Mouse (Mus musculus) embryonic facial prominence, embryonic 10.5 days (tissue): ENCODE data around the gene Nelfcd. TPM values are rescaled to one million over a fixed set of nuclear protein-coding genes. Genes with fewer than 3 reads are reported as not detected.

Source experiments
- DNase-seq: peaks from one replicate; pipeline ENCODE4 v3.0.0-alpha.2; 2017; ENCODE audit warnings: low spot score
- H3K27ac ChIP-seq: fragments of 300-500 bp; sonication (generic); replicated peaks from 2 replicates; pipeline ENCODE4 v1.5.1; 2016; ENCODE audit warnings: mild to moderate bottlenecking
- H3K27me3 ChIP-seq: fragments of 300-500 bp; sonication (generic); replicated peaks from 2 replicates; pipeline ENCODE4 v1.6.1; 2016; ENCODE audit warnings: low read depth, mild to moderate bottlenecking; ENCODE audit not compliant: poor library complexity, severe bottlenecking
- H3K36me3 ChIP-seq: fragments of 300-500 bp; sonication (generic); replicated peaks from 2 replicates; pipeline ENCODE4 v1.6.1; 2016; ENCODE audit warnings: mild to moderate bottlenecking, moderate library complexity
- H3K4me1 ChIP-seq: fragments of 300-500 bp; sonication (generic); 2 replicates; pipeline ENCODE4 v1.6.1; 2016
- H3K4me3 ChIP-seq: fragments of 300-500 bp; sonication (generic); 2 replicates; pipeline ENCODE4 v1.5.1; 2016; ENCODE audit warnings: mild to moderate bottlenecking, moderate library complexity
- H3K9me3 ChIP-seq: fragments of 300-500 bp; sonication (generic); 2 replicates; pipeline ENCODE4 v1.6.1; 2016; ENCODE audit warnings: mild to moderate bottlenecking
- WGBS: fragments of 180-500 bp; shearing (Covaris S2); methylation state at CpG from one replicate; pipeline ENCODE4 v1.1.7; 2016; 5-methylcytosine and 5-hydroxymethylcytosine counted together
- polyA plus RNA-seq: library from polyadenylated mRNA; unstranded; fragments of >200 nt; fragmentation: Nextera tagmentation; extraction: Ambion mirVana; gene quantifications from 2 replicates; pipeline ENCODE4 v1.2.1, GENCODE M21; 2016

The Nelfcd gene
- polyA plus RNA-seq, 1 experiment from 2014 or later: 195 TPM

DNA sequence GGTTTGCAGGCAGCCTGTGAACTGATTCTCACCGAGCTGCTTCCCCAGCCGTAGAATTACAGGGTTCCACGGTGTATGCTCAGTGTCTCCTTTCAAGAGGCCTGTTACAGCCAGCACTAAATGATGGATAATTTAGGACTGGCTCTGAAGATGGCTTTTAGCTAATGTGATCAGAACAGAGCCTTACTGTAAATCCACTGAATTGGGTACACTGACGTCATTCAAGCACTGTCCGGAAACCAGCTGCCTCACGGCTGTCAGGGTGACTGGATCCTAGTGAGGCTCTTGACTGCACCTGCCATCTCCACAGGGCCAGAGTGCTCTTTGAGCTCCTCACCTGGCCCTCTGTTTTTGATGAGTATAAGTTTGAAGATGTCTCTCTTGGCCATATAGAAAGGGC is 5.5 kb downstream of the Nelfcd start:
- no peak for DNase-seq
- Histone ChIP-seq H3K36me3 (peaks cover 89% of the 10 kb centered on the region), H3K4me3 (no peak overlapping the region), H3K27ac (no peak overlapping the region), H3K4me1 (peaks cover 12% of the 10 kb centered on the region), H3K27me3 (no peaks in the 10 kb centered on the region), H3K9me3 (no peaks in the 10 kb centered on the region)
- WGBS: 93% methylated on average over 6 of the region's 6 CpGs

DNA sequence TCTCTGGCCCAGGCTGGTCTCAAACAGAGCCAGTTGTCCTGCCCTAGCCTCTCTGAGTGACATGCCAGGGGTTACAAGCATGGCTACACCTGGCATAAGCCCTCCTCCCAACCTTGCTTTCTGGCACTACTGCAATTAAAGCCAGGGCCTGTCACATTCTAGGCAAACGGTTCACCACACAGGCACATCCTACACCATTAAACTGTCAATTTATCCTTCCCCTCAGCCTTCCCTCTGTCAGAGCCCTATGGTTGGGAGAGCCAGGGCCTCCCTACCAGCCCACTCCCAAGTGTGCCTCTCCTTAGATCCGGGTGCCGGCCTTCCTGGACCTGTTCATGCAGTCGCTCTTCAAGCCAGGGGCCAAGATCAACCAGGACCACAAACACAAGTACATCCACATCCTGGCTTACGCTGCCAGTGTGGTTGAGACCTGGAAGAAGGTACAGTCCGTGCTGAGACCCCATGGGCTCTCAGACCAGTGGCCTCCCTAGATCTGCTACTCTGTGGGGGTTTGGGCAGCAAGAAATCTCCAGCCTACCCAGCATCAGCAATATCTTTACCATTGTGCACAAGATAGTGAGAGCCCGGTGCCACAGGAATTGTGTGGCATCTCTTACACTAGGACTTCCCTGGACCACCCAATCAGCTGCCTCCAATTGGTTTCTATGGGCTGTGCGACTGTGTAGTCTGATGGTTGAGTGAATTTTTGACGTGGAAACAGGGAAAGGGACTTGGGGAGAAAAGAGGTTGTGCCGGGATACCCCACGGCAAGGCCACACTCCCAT is 8.9 kb downstream of the Nelfcd start:
- H3K27me3 ChIP-seq: no peaks in the 10 kb centered on the region
- H3K4me3 ChIP-seq: no peak overlapping the region
- 93% methylated on average over 11 of the region's 11 CpGs for WGBS
- H3K9me3 ChIP-seq: no peaks in the 10 kb centered on the region
- peaks cover 100% of the 10 kb centered on the region for H3K36me3 ChIP-seq
- peaks cover 6% of the 10 kb centered on the region; the same call in 1 of the 2 replicates for H3K4me1 ChIP-seq
- DNase-seq: no peak
- H3K27ac ChIP-seq: no peak overlapping the region

DNA sequence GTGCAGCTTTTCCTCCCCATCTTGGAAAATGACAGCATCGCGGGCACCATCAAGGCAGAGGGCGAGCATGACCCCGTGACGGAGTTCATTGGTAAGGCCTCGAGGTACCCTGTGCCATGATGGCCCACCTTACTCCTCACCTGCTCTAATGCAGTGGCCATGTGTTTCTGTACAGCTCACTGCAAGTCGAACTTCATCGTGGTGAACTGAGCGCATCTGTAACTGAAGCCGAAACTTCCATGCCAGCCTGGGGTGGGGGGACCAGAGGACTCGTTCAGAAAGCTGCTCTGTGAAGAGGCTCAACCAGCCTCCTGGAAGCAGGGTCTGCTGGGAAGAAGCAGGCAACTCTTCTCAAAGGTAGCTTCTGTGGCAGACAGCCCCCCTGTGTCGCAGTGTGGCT is 11.3 kb downstream of the Nelfcd start:
- no peaks in the 10 kb centered on the region for H3K9me3 ChIP-seq
- WGBS: 91% methylated on average over 12 of the region's 12 CpGs
- no peak for DNase-seq
- H3K27me3 ChIP-seq: no peaks in the 10 kb centered on the region
- H3K4me1 ChIP-seq: peaks cover 6% of the 10 kb centered on the region; the same call in 1 of the 2 replicates
- no peak overlapping the region for H3K27ac ChIP-seq
- peaks cover 95% of the 10 kb centered on the region for H3K36me3 ChIP-seq
- H3K4me3 ChIP-seq: no peak overlapping the region

DNA sequence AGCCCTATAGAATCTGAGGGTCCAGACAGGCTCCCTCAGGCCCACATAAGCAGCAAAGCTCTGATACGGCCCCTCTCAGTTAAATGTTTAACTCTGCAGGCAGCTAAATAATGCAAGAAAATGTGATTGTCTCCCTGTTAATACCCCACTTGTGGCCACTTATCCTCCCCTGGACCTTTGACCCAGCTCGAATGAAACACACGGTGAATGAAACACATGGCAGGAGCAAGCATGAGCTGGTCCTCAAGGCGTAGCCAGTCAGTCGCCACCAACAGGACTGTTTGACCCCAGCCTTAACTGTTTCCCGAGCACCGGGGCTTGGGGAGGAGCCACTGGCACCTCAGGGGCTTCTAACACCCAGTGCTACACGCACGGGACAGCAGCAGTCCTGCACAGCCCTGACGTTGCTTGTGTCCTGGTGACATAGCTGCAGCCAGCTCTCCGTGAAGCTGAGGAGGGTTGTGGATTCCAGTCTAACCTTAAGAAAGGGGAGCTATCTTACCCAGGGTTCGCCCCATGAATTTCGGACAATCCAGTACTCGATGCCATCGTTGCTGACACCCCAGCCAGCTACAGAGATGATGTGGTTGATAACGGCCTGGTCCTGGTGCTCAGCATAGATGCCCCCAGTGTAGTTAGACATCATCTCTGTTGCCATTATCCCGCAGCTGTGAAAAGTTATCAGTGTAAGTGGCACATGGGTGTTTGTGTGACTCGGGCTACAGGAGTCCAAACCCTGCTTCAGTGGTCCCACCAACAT is 12.7 kb downstream of the Nelfcd start:
- Histone ChIP-seq H3K9me3 (no peaks in the 10 kb centered on the region), H3K27me3 (no peaks in the 10 kb centered on the region), H3K27ac (no peak overlapping the region), H3K4me3 (no peak overlapping the region), H3K36me3 (peaks cover 93% of the 10 kb centered on the region), H3K4me1 (peaks cover 6% of the 10 kb centered on the region; the same call in 1 of the 2 replicates)
- 81% methylated on average over 18 of the region's 18 CpGs for WGBS
- DNase-seq: no peak

DNA sequence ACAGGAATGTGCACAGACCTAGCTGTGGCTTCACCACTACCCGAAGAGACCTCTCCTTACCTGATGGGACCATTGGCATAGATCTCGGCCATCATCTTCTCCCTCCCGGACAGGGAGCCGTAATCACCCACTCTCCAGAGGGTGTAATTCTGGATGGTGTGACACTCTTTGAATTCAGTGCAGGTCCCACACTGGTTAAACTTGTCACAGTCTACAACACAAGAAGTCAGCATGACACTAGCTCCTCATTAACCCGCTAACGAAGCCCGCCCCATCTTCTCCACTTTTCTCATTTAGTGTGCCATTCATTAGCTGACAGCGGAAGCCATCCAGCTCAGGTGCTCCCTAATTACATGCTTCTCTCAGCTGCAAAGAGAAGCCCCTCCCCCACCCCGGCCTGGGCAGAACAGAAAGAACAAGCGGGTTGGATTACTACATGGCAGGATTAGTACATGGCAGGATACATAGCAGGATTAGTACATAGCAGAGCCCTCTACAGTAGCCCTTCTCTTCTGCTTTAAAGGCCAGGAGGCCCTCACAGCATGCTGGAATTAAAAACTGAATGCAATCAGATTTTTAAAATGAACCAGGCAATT is 13.5 kb downstream of the Nelfcd start:
- H3K4me1 ChIP-seq: peaks cover 6% of the 10 kb centered on the region; the same call in 1 of the 2 replicates
- no peak overlapping the region for H3K4me3 ChIP-seq
- H3K27me3 ChIP-seq: no peaks in the 10 kb centered on the region
- no peaks in the 10 kb centered on the region for H3K9me3 ChIP-seq
- H3K27ac ChIP-seq: no peak overlapping the region
- peaks cover 92% of the 10 kb centered on the region for H3K36me3 ChIP-seq
- peak; percentile 37 for DNase-seq
- 83% methylated on average over 10 of the region's 10 CpGs for WGBS

DNA sequence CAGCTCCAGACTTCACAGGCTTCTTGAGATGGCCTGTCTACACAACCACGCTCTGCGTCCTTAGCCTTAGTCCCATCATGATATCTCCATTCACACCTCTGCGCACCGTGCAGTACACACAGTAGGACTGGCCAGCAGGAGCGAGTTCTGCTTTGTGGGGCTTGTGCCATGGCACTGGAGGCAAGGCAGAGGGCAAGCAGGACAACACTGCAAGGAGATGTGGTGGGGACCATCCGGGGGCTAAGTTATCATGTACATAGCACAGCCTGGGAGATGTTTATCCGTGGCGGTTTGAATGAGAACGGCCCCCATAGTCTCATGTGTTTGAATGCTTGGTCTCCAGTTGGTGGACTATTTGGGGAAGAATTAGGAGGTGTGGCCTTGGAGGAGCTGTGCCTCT is 19.3 kb downstream of the Nelfcd start:
- Histone ChIP-seq H3K4me3 (no peak overlapping the region), H3K27ac (no peak overlapping the region; the same call in 1 of the 2 replicates), H3K27me3 (no peaks in the 10 kb centered on the region), H3K9me3 (no peaks in the 10 kb centered on the region), H3K36me3 (peaks cover 68% of the 10 kb centered on the region), H3K4me1 (peaks cover 29% of the 10 kb centered on the region)
- DNase-seq: no peak
- WGBS: 96% methylated on average over 9 of the region's 9 CpGs

DNA sequence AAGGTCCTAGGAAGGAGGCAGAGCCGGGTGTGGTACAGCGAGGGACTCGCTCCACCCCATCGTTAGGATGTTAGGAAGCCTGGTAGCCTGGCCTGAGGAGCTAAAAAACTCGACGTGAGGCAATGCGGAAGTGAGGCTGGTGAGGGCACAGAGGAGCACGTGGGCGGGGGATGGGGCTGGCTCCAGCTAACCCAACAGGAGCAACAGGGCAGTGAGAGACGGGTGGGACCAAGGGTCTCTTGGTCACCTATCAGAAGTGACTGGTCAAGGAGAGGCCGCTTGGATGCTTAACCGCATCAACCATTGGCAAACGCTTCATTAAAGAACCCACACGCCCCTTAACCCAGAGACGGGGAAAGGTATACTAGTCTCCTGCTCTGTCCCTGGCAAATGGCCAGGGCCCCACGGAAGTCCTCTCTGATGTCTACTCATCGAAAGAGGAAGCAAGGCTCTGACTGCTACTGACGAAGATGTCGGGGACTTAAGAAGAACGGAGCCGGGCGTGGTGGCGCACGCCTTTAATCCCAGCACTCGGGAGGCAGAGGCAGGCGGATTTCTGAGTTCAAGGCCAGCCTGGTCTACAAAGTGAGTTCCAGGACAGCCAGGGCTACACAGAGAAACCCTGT is 20.6 kb downstream of the Nelfcd start:
- 91% methylated on average over 26 of the region's 26 CpGs for WGBS
- no peak overlapping the region for H3K27ac ChIP-seq
- H3K27me3 ChIP-seq: no peaks in the 10 kb centered on the region
- no peak overlapping the region for H3K4me3 ChIP-seq
- H3K4me1 ChIP-seq: peaks cover 31% of the 10 kb centered on the region
- peaks cover 56% of the 10 kb centered on the region for H3K36me3 ChIP-seq
- no peaks in the 10 kb centered on the region for H3K9me3 ChIP-seq
- no peak for DNase-seq

DNA sequence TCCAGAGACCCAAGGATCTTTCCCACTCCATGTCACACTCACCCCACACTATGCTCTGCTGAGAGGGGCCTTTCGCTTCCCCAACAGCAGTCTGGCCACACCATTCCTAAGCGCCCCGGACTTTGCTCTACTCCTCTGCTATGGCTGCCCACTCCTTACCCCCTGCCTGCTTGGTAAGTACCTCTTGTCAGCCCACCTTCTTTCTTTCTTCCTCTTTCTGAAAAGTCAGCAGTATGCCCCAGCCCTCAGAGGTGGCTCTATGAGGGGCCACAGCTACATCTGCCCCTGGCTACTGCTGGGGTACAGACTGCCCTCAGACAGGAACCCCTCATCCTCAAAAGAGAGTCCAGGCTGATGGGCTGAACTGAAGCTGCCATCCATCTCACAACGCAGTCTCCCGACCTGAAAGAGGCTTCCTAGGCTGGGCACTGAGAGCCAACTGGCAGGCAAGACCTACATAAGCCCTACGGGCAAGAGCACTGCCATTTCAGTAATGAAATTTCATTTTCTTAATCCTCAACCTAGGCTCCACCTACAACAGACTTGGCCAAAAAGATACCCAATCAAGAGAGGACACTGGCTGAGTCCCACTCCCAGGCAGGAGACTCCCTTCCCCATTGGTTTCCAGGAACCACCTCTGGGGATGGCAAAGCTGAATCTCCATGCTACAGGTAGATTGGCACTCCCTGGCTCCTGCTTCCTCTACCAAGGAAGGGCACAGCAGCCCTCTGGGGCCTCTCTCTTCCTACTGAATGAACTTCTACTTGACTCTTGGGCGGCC is 21.5 kb downstream of the Nelfcd start:
- H3K27ac ChIP-seq: no peak overlapping the region

DNA sequence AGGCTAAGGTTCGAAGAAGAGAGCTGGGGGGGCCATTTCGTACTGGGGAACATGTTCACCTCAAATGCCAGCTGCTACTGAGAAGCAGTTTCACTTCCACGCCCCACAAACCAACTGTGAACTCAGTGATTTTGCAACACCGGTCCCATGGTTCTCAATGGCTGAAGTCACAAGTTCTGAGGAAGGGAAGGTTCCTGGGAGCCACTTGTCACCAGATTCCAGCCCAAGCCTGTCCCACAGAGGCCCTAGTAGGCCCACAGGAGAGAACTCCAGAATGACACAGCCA is 22.0 kb downstream of the Nelfcd start:
- Histone ChIP-seq H3K36me3 (peaks cover 45% of the 10 kb centered on the region), H3K27ac (peak overlapping the region; percentile 87; the same call in 1 of the 2 replicates), H3K9me3 (no peaks in the 10 kb centered on the region), H3K4me1 (peaks cover 38% of the 10 kb centered on the region), H3K27me3 (no peaks in the 10 kb centered on the region), H3K4me3 (peak overlapping the region; percentile 67)
- WGBS: 97% methylated on average over 4 of the region's 4 CpGs
- DNase-seq: no peak

More for the DNA sequence above, 21.5 kb downstream of the Nelfcd start:
- WGBS: 96% methylated on average over 7 of the region's 7 CpGs
- peaks cover 49% of the 10 kb centered on the region for H3K36me3 ChIP-seq
- H3K4me1 ChIP-seq: peaks cover 35% of the 10 kb centered on the region
- no peak overlapping the region for H3K4me3 ChIP-seq
- no peak for DNase-seq
- H3K27me3 ChIP-seq: no peaks in the 10 kb centered on the region
- H3K9me3 ChIP-seq: no peaks in the 10 kb centered on the region

DNA sequence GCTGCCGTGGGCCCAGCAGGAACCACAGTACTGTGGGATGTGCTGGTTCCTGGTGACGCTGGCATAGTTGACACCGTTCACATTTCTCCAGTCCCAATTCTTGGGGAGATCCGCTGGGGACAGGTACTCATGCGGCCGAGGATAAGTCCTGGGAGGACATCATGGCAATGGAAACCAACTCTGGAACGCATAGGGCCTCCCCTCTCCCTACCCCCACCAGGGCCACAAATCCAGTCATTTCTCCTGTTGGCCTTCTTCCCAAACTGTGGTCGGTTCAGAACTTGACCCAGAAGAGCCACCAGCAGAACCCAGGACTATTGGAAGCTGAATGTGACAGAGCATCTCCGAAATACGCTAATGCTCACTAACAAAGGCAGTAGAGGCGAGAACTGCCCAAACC is 22.6 kb downstream of the Nelfcd start:
- no peaks in the 10 kb centered on the region for H3K27me3 ChIP-seq
- H3K9me3 ChIP-seq: no peaks in the 10 kb centered on the region
- peaks cover 40% of the 10 kb centered on the region for H3K36me3 ChIP-seq
- WGBS: 68% methylated on average over 11 of the region's 11 CpGs
- DNase-seq: no peak
- H3K4me3 ChIP-seq: peak overlapping the region; percentile 67
- H3K27ac ChIP-seq: peak overlapping the region; percentile 87
- peaks cover 39% of the 10 kb centered on the region for H3K4me1 ChIP-seq

DNA sequence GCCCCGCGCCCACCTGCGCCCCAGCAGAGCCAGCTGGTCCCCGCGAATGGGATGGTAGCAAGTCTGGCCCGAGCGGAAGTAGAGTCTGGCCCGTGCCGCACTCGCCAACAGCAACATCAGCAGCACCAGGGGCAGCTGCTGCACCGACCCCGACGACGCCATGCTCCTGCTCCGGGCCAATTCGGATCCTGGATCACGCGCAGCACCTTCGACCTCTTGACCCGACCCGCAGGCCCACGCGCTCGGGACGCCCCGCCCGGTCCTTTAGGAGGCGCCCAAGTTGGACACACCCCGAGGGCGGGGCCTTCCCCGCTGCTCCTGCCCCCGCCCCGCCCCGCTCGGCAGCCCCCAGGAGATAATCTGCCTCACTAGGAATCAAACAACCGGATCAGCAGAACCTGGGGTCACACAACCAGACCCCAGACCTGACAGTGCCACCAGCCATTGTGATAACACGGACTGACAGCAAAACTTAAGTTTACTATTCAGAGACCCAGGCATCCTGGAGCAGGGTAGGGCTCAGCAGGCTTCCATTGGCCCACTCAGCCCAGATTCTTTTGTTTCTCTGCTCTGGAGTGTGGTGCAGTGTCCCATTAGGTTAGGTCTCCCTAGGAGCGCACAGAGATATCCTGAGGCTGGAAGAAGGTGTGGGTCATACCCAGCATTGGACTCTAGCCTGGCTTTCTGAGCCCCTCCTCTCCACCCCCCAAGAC is 23.3 kb downstream of the Nelfcd start, which contains the start of gene Ctsz:
TSS of gene Ctsz (minus strand) at position 303 of the 713 bp plus-strand sequence.
- no peaks in the 10 kb centered on the region for H3K27me3 ChIP-seq
- peaks cover 39% of the 10 kb centered on the region for H3K4me1 ChIP-seq
- WGBS: 1% methylated on average over 38 of the region's 38 CpGs
- DNase-seq: peak; percentile 82
- H3K4me3 ChIP-seq: peak within 1 kb of the TSS; percentile 67
- peaks cover 33% of the 10 kb centered on the region for H3K36me3 ChIP-seq
- H3K9me3 ChIP-seq: no peaks in the 10 kb centered on the region
- H3K27ac ChIP-seq: peak within 1 kb of the TSS; percentile 87
